Mouse (Mus musculus): Measurements from ENCODE around the gene Gm21797. TPM values are rescaled to one million over a fixed set of nuclear protein-coding genes. Genes with fewer than 3 reads are reported as not detected.

Gm21797 gene
- polyA plus RNA-seq (2012; rRNA removed): not detected in 2 replicates

DNA sequence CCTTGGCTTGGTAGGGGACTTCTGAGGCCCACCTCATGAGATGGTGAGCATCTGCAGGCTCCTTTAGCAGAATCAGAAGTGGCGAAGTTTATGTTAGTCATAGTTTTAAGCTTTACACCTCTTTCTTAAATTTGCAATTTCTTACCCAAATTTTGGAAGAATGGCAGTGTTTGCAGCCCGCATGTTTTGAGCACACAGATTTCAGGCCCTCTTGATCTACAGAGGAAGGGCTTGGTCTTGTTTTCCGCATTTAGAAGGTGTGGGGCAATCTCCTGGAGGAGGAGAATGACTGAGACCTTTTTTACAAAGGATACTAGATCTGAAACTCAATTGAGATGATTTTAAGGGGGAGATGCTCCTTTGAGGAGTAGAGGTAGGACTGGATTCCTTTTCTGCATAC lies at the start of gene Gm21797:
Gm21797 (minus strand) TSS at position 101 of the 400 bp plus-strand sequence.

DNA sequence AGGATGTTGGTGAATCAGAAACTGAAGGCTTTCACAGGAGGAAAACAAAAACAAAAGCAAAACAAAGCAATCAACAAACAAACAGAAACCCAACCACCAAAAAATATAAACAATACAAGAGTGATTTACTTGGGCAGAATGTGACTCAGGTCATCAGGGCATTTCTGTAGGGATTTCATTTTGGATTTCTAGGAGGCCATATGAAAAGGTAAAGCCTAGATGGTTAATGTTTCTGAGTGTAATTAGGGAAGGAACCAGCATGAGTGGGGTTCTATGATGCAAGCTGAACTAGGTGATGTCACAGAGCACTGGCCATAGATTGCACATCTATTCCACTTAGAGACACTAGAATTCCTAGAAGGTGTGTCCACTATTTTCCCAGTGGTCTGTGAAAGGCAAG lies 29.0 kb upstream of the Gm21797 start, which contains the start of gene Gm20795:
Gm20795 (plus strand) TSS at position 301 of the 400 bp plus-strand sequence.

Other genes with a start within 250 kb of the Gm21797 start
- gene Gm21852, start 123.8 kb downstream of the Gm21797 start, polyA plus RNA-seq (2012; rRNA removed): not detected in 2 replicates
- not detected in 2 replicates for gene Gm20795, start 29.1 kb upstream of the Gm21797 start, polyA plus RNA-seq (2012; rRNA removed)